Mouse (Mus musculus): ENCODE results near the gene Ltb4r2. TPM values are rescaled to one million over a fixed set of nuclear protein-coding genes. Genes with fewer than 3 reads are reported as not detected.
A peak's percentile ranks its signal among the peaks of the same experiment; 100 is the strongest.

Gene Ltb4r2
- total RNA-seq, 2 experiments from 2014 or later, result 0.07 to 0.14 TPM

GRCm38 (mm10) chr14:55781310-55781709 lies 20.1 kb downstream of the Ltb4r2 start:
- peak; percentile 51 for DNase-seq

- peak; percentile 9 for DNase-seq
Observed at GRCm38 (mm10) chr14:55782361-55782960, 21.2 kb downstream of the Ltb4r2 start.

GRCm38 (mm10) chr14:55783171-55783957 lies 22.1 kb downstream of the Ltb4r2 start:
- DNase-seq, result peak; percentile 24

GRCm38 (mm10) chr14:55783958-55784235 lies 22.7 kb downstream of the Ltb4r2 start, which contains the start of gene Adcy4:
TSS of gene Adcy4 (minus strand) at chr14:55784095.
- peak; percentile 17 for DNase-seq

GRCm38 (mm10) chr14:55785195-55785594 lies 24.0 kb downstream of the Ltb4r2 start:
- peak; percentile 3 for DNase-seq

GRCm38 (mm10) chr14:55787731-55788130 lies 26.5 kb downstream of the Ltb4r2 start:
- DNase-seq, result peak; percentile 6

- peak; percentile 22 for DNase-seq
Observed at GRCm38 (mm10) chr14:55788256-55789050, 27.2 kb downstream of the Ltb4r2 start, which contains the start of gene Ripk3. TSS of gene Ripk3 (minus strand) at chr14:55788865.

GRCm38 (mm10) chr14:55793461-55793860 lies 32.2 kb downstream of the Ltb4r2 start:
- peak; percentile 1 for DNase-seq

GRCm38 (mm10) chr14:55793946-55794345 lies 32.7 kb downstream of the Ltb4r2 start:
- DNase-seq, result peak; percentile 4

GRCm38 (mm10) chr14:55795380-55796163 lies 34.3 kb downstream of the Ltb4r2 start:
- DNase-seq, result peak; percentile 1

Other genes starting within 250 kb of the Ltb4r2 start
- not detected for gene Nrl, start 236.4 kb upstream of the Ltb4r2 start, total RNA-seq (2021)
- 10 to 100 TPM; 15.0 to 21.4 TPM for gene Pck2, start 221.2 kb upstream of the Ltb4r2 start, total RNA-seq (2021)
- 10 to 100 TPM; 61.1 to 61.2 TPM for gene Dcaf11, start 201.4 kb upstream of the Ltb4r2 start, total RNA-seq (2021)
- gene A730061H03Rik, start 201.0 kb upstream of the Ltb4r2 start, total RNA-seq (2021), result not detected
- gene Fitm1, start 185.8 kb upstream of the Ltb4r2 start, total RNA-seq (2021), result 100 to 1,000 TPM; 403 to 446 TPM
- gene Psme1, start 183.3 kb upstream of the Ltb4r2 start, total RNA-seq (2021), result 10 to 100 TPM; 56.3 to 58.7 TPM
- gene Emc9, start 176.1 kb upstream of the Ltb4r2 start, total RNA-seq (2021), result 10 to 100 TPM; 45.2 to 49.9 TPM
- 10 to 100 TPM; 74.4 to 85.8 TPM for gene Psme2, start 170.3 kb upstream of the Ltb4r2 start, total RNA-seq (2021)
- 10 to 100 TPM; 15.9 to 16.4 TPM for gene Rnf31, start 169.7 kb upstream of the Ltb4r2 start, total RNA-seq (2021)
- gene Irf9, start 157.9 kb upstream of the Ltb4r2 start, total RNA-seq (2021), result 1 to 10 TPM; 5.0 to 5.7 TPM
- gene Rec8, start 143.4 kb upstream of the Ltb4r2 start, total RNA-seq (2021), result under 1 TPM; 0.56 to 0.70 TPM
- gene Ipo4, start 125.5 kb upstream of the Ltb4r2 start, total RNA-seq (2021), result 10 to 100 TPM; 68.3 to 77.1 TPM
- 1 to 10 TPM; 1.1 to 2.7 TPM for gene Gm49378, start 123.5 kb upstream of the Ltb4r2 start, total RNA-seq (2021)
- gene Tm9sf1, start 117.6 kb upstream of the Ltb4r2 start, total RNA-seq (2021), result 10 to 100 TPM; 29.2 to 33.2 TPM
- gene Tssk4, start 111.2 kb upstream of the Ltb4r2 start, total RNA-seq (2021), result 1 to 10 TPM in 1 of 2 experiments, under 1 TPM in 1; 0.54 to 1.1 TPM
- gene Mdp1, start 100.9 kb upstream of the Ltb4r2 start, total RNA-seq (2021), result 10 to 100 TPM; 20.9 to 22.2 TPM
- gene Gmpr2, start 89.5 kb upstream of the Ltb4r2 start, total RNA-seq (2021), result 1 to 10 TPM; 5.9 to 8.6 TPM
- gene Nedd8, start 89.3 kb upstream of the Ltb4r2 start, total RNA-seq (2021), result 100 to 1,000 TPM; 242 to 253 TPM
- gene Tinf2, start 79.6 kb upstream of the Ltb4r2 start, total RNA-seq (2021), result 10 to 100 TPM; 11.7 to 14.9 TPM
- under 1 TPM; 0.19 to 0.50 TPM for gene Tgm1, start 47.5 kb upstream of the Ltb4r2 start, total RNA-seq (2021)
- 10 to 100 TPM in 1 of 2 experiments, 1 to 10 TPM in 1; 9.4 to 10.2 TPM for gene Rabggta, start 39.2 kb upstream of the Ltb4r2 start, total RNA-seq (2021)
- 10 to 100 TPM; 33.2 to 33.3 TPM for gene Dhrs1, start 15.7 kb upstream of the Ltb4r2 start, total RNA-seq (2021)
- gene Nop9, start 15.7 kb upstream of the Ltb4r2 start, total RNA-seq (2021), result 10 to 100 TPM; 13.4 to 15.2 TPM
- not detected for gene Cideb, start 3.0 kb upstream of the Ltb4r2 start, total RNA-seq (2021)
- under 1 TPM; 0.16 to 0.61 TPM for gene Ltb4r1, start 4.5 kb downstream of the Ltb4r2 start, total RNA-seq (2021)
- gene Adcy4, start 22.7 kb downstream of the Ltb4r2 start, total RNA-seq (2021), result 1 to 10 TPM; 5.9 to 9.4 TPM
- gene Ripk3, start 27.4 kb downstream of the Ltb4r2 start, total RNA-seq (2021), result 1 to 10 TPM; 3.9 to 4.2 TPM
- 10 to 100 TPM in 1 of 2 experiments, 1 to 10 TPM in 1; 9.3 to 14.8 TPM for gene Nfatc4, start 61.7 kb downstream of the Ltb4r2 start, total RNA-seq (2021)
- 10 to 100 TPM in 1 of 2 experiments, 1 to 10 TPM in 1; 9.3 to 15.3 TPM for gene Nynrin, start 92.6 kb downstream of the Ltb4r2 start, total RNA-seq (2021)
- gene Cbln3, start 123.0 kb downstream of the Ltb4r2 start, total RNA-seq (2021), result under 1 TPM; 0.16 to 0.29 TPM
- 10 to 100 TPM in 1 of 2 experiments, 1 to 10 TPM in 1; 8.0 to 11.6 TPM for gene Khnyn, start 123.5 kb downstream of the Ltb4r2 start, total RNA-seq (2021)
- gene Sdr39u1, start 138.9 kb downstream of the Ltb4r2 start, total RNA-seq (2021), result 10 to 100 TPM; 73.3 to 82.4 TPM
- 10 to 100 TPM; 18.2 to 18.8 TPM for gene Cma1, start 183.2 kb downstream of the Ltb4r2 start, total RNA-seq (2021)
- gene Cma2, start 189.6 kb downstream of the Ltb4r2 start, total RNA-seq (2021), result 1 to 10 TPM in 1 of 2 experiments, under 1 TPM in 1; 0.65 to 1.5 TPM

All from gastrocnemius, postnatal 10 days (tissue).